ENCODE assay signal across 24 mouse cellular contexts in the genomic region with DNA sequence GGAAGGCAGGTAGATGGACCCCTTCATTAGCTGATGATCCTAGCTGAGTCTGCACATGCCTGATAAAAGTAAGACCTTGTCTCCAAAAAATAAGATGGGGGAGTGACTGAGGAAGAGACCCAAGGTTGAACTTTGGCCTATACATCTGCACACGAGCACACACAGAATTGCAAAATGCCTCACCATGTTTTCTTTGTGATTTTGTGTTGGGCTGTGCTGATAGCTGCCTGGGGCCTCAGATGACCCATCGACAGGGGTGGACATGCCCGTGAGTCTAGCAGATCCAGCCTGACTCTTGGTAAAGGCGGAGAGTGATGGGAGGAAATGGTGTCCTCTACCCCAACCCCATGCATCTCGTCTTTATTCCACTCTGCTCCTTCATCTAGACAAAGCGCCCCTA. TPM values are rescaled to one million over a fixed set of nuclear protein-coding genes. Genes with fewer than 3 reads are reported as not detected.
DNase-seq lines count a peak whose midpoint lies in the region; ATAC-seq lines count a peak whose summit lies in the region.
"Had no signal": no experiment of that assay in that cellular context is flagged by ENCODE, and none has a peak within 500 bp of the region (broad histone marks: within the 10 kb centered on the region; RNA-seq: fewer than 3 reads in every experiment).

No protein-coding gene starts in this region.

- H3K4me3 ChIP-seq in heart, embryonic 11.5 days (ENCODE audit: low read depth, low read length) = no peak overlapping the region
- H3K4me3 ChIP-seq in liver, embryonic 13.5 days (replicated peaks) = no peak overlapping the region
- no peak overlapping the region for H3K4me3 ChIP-seq in hindbrain, embryonic 13.5 days
- H3K4me3 ChIP-seq: embryonic facial prominence, embryonic 12.5 days; intestine, embryonic 15.5 days; midbrain, embryonic 12.5 days; myocyte; neural tube, embryonic 12.5 days had no signal

- DNase-seq in heart, postnatal 4 days = peak; percentile 4
- peak; percentile 25 for DNase-seq in testis, postnatal 10 days (ENCODE audit: low spot score)
- DNase-seq in testis, postnatal 14 days (ENCODE audit: low spot score) = no peak
- DNase-seq in liver, embryonic 13.5 days = no peak
- no peak for DNase-seq in cerebellum, adult 18-20 months
- DNase-seq: adrenal gland, postnatal 10 days; B cell, adult 2 months; cerebellum, adult 9-11 months; embryo, embryonic 11 days; gastrocnemius, postnatal 14 days; kidney, adult 2 months; thymus, adult 2 months; thymus, postnatal 36 days had no signal

- H3K4me2 ChIP-seq in heart, embryonic 11.5 days = no peak overlapping the region
- no peak overlapping the region for H3K4me2 ChIP-seq in liver, embryonic 13.5 days
- H3K4me2 ChIP-seq in hindbrain, embryonic 13.5 days = no peak overlapping the region
- H3K4me2 ChIP-seq: embryonic facial prominence, embryonic 12.5 days; intestine, embryonic 15.5 days; midbrain, embryonic 12.5 days; neural tube, embryonic 12.5 days had no signal

- no peak overlapping the region for H3K27ac ChIP-seq in heart, embryonic 11.5 days (ENCODE audit: low read depth, low read length)
- H3K27ac ChIP-seq in liver, embryonic 13.5 days = peak overlapping the region; percentile 95
- H3K27ac ChIP-seq in hindbrain, embryonic 13.5 days = no peak overlapping the region
- H3K27ac ChIP-seq: embryonic facial prominence, embryonic 12.5 days; hindbrain, postnatal 0 days; intestine, embryonic 15.5 days; kidney, postnatal 0 days; midbrain, embryonic 12.5 days; neural tube, embryonic 12.5 days had no signal

- H3K4me1 ChIP-seq in heart, embryonic 11.5 days (ENCODE audit: control insufficient read depth, insufficient read depth, low read length) = peaks cover 18% of the 10 kb centered on the region
- peaks cover 98% of the 10 kb centered on the region for H3K4me1 ChIP-seq in liver, embryonic 13.5 days (replicated peaks)
- peaks cover 22% of the 10 kb centered on the region for H3K4me1 ChIP-seq in hindbrain, embryonic 13.5 days (replicated peaks)
- H3K4me1 ChIP-seq: neural tube, embryonic 12.5 days had no signal

- H3K9me3 ChIP-seq in heart, embryonic 11.5 days (replicated peaks; ENCODE audit: control insufficient read depth, low read length) = no peaks in the 10 kb centered on the region
- no peaks in the 10 kb centered on the region for H3K9me3 ChIP-seq in liver, embryonic 13.5 days (replicated peaks)
- no peaks in the 10 kb centered on the region; the same call in 1 of the 2 replicates for H3K9me3 ChIP-seq in hindbrain, embryonic 13.5 days
- H3K9me3 ChIP-seq: embryonic facial prominence, embryonic 12.5 days; intestine, embryonic 15.5 days; megakaryocyte, embryonic 14.5 days; midbrain, embryonic 12.5 days; neural tube, embryonic 12.5 days had no signal

- 50% methylated on average over 6 of the region's 6 CpGs for WGBS in heart, embryonic 11.5 days (ENCODE audit: insufficient replicate concordance)
- WGBS in liver, embryonic 13.5 days (ENCODE audit: insufficient replicate concordance) = 71% methylated on average over 6 of the region's 6 CpGs
- WGBS in hindbrain, embryonic 13.5 days = 64% methylated on average over 6 of the region's 6 CpGs

- H3K27me3 ChIP-seq in heart, embryonic 11.5 days (ENCODE audit: control insufficient read depth, insufficient read depth, low read length) = no peaks in the 10 kb centered on the region
- H3K27me3 ChIP-seq in liver, embryonic 13.5 days = no peaks in the 10 kb centered on the region
- no peaks in the 10 kb centered on the region for H3K27me3 ChIP-seq in hindbrain, embryonic 13.5 days
- H3K27me3 ChIP-seq: embryonic facial prominence, embryonic 12.5 days; intestine, embryonic 15.5 days; megakaryocyte, embryonic 14.5 days; midbrain, embryonic 12.5 days; neural tube, embryonic 12.5 days had no signal

- ATAC-seq in heart, embryonic 11.5 days (replicated peaks; ENCODE audit: insufficient number of reproducible peaks, low FRiP score, low TSS enrichment) = no peak
- ATAC-seq in liver, embryonic 13.5 days (ENCODE audit: low read depth) = no peak
- no peak for ATAC-seq in hindbrain, embryonic 13.5 days (ENCODE audit: low FRiP score)
- ATAC-seq: forebrain, embryonic 14.5 days; hindbrain, postnatal 0 days; intestine, embryonic 15.5 days had no signal

- H3K36me3 ChIP-seq in heart, embryonic 11.5 days (ENCODE audit: control insufficient read depth, insufficient read depth, low read length) = peaks cover 18% of the 10 kb centered on the region
- peaks cover 61% of the 10 kb centered on the region for H3K36me3 ChIP-seq in liver, embryonic 13.5 days
- H3K36me3 ChIP-seq in hindbrain, embryonic 13.5 days = peaks cover 36% of the 10 kb centered on the region

- no peak overlapping the region for H3K9ac ChIP-seq in heart, embryonic 11.5 days (ENCODE audit: low read depth, low read length)
- H3K9ac ChIP-seq in liver, embryonic 13.5 days = no peak overlapping the region
- H3K9ac ChIP-seq in hindbrain, embryonic 13.5 days = no peak overlapping the region
- H3K9ac ChIP-seq: embryonic facial prominence, embryonic 12.5 days; intestine, embryonic 15.5 days; midbrain, embryonic 12.5 days; neural tube, embryonic 12.5 days had no signal

RNA-seq across cellular contexts. Expression of a gene that starts 6.1 kb away (rescaled TPM):
- total RNA-seq in heart, postnatal 4 days (2021) = 10 to 100 TPM; 15.6 to 19.6 TPM
- polyA plus RNA-seq in heart, embryonic 11.5 days (2014; fragmentation: Nextera tagmentation; extraction: Ambion mirVana) = 7.3 and 8.7 TPM in 2 replicates
- polyA plus RNA-seq in liver, embryonic 13.5 days (2015; fragmentation: Nextera tagmentation; extraction: Ambion mirVana) = 6.1 and 8.5 TPM in 2 replicates
- polyA plus RNA-seq in hindbrain, embryonic 13.5 days (2015; fragmentation: Nextera tagmentation; extraction: Ambion mirVana) = 3.5 and 4.2 TPM in 2 replicates

Comparison
In these comparisons a context has a peak if more than half of its experiments do, and no peak if none do; other contexts are left out.
1. DNase-seq: peak in heart, postnatal 4 days (single experiment) and testis, postnatal 10 days (single experiment); none in testis, postnatal 14 days (single experiment), liver, embryonic 13.5 days (single experiment) and cerebellum, adult 18-20 months (0 of 2).